In the genomic region with DNA sequence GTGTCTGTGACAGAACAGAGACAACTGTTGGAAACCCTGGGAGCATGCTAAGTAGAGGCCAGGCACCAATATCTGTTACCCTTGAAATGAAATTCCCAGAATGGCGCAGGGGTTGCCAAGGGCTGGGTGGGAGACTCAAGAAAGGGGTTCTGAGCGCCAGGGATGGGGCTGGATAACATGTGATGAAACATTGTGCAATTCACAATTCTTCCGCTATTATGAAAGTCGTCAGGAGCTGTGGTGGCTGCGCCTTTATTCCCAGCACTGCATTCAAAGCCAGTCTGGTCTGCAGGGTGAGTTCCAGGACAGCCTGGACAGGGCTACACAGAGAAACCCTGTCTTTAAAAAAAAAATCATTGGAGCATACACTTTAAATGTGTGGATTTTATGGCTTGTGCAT, we compare ENCODE assay signal across 25 mouse cellular contexts.
"Had no signal": no experiment of that assay in that cellular context is flagged by ENCODE, and none has a peak within 500 bp of the region (broad histone marks: within the 10 kb centered on the region; RNA-seq: fewer than 3 reads in every experiment).

No protein-coding gene starts in this region.

- DNase-seq: gastrocnemius, postnatal 14 days; gastrocnemius, postnatal 36 days; heart, adult 2 months; heart, postnatal 14 days; heart, postnatal 4 days; kidney, adult 18-20 months; kidney, adult 8-10 months; kidney, postnatal 14 days; kidney, postnatal 36 days; layer of hippocampus, adult 9-11 months; layer of hippocampus, postnatal 36 days; left cerebral cortex, postnatal 4 days had no signal

- H3K9ac ChIP-seq: heart, embryonic 13.5 days; heart, embryonic 15.5 days; hindbrain, embryonic 12.5 days; hindbrain, embryonic 14.5 days; intestine, embryonic 15.5 days; limb, embryonic 13.5 days; limb, embryonic 15.5 days had no signal

- H3K9me3 ChIP-seq: heart, embryonic 13.5 days; heart, embryonic 15.5 days; hindbrain, embryonic 10.5 days; hindbrain, embryonic 12.5 days; intestine, embryonic 15.5 days; limb, embryonic 13.5 days; limb, embryonic 15.5 days had no signal

- ATAC-seq: hindbrain, embryonic 16.5 days; inflammation-experienced regulatory T-cells, adult 6 months; intestine, embryonic 15.5 days; intestine, postnatal 0 days had no signal

- H3K4me3 ChIP-seq: heart, adult 2 months; heart, embryonic 13.5 days; heart, embryonic 15.5 days; hindbrain, embryonic 10.5 days; hindbrain, embryonic 12.5 days; intestine, embryonic 15.5 days; limb, embryonic 13.5 days; limb, embryonic 15.5 days had no signal

- H3K27ac ChIP-seq: heart, adult 2 months; heart, embryonic 13.5 days; heart, embryonic 15.5 days; hindbrain, embryonic 10.5 days; hindbrain, embryonic 12.5 days; hindbrain, embryonic 14.5 days; intestine, embryonic 15.5 days; kidney, postnatal 0 days; limb, embryonic 13.5 days; limb, embryonic 15.5 days had no signal

- H3K4me1 ChIP-seq: intestine, embryonic 15.5 days; limb, embryonic 13.5 days had no signal

- H3K4me2 ChIP-seq: heart, embryonic 11.5 days; heart, embryonic 13.5 days; heart, embryonic 15.5 days; hindbrain, embryonic 12.5 days; hindbrain, embryonic 14.5 days; intestine, embryonic 15.5 days; limb, embryonic 13.5 days; limb, embryonic 15.5 days had no signal

- H3K27me3 ChIP-seq: hindbrain, embryonic 12.5 days; intestine, embryonic 15.5 days had no signal

- H3K36me3 ChIP-seq: heart, embryonic 13.5 days; heart, embryonic 15.5 days; hindbrain, embryonic 10.5 days; hindbrain, embryonic 12.5 days; intestine, embryonic 15.5 days; limb, embryonic 13.5 days; limb, embryonic 15.5 days had no signal
